Mouse (Mus musculus): ENCODE data around the gene Stx2. TPM values are rescaled to one million over a fixed set of nuclear protein-coding genes. Genes with fewer than 3 reads are reported as not detected.
"Not testable (repeated sequence)": the region's sequence is repeated elsewhere in the genome, so short reads cannot be mapped to it uniquely, and the experiment has no call there.

Stx2 gene
- total and polyA plus RNA-seq, 2 experiments from 2014 or later: 14.6 to 36.8 TPM

- 16% methylated on average over 14 of the region's 14 CpGs for WGBS
- H3K4me3 ChIP-seq (ENCODE audit: low read depth, low read length): no peak overlapping the region
- H3K9me3 ChIP-seq (replicated peaks; ENCODE audit: control insufficient read depth, low read length): no peaks in the 10 kb centered on the region
- H3K4me1 ChIP-seq (ENCODE audit: control insufficient read depth, insufficient read depth): no peaks in the 10 kb centered on the region
- H3K27ac ChIP-seq (ENCODE audit: low read depth): no peak overlapping the region
- TF ChIP-seq EP300 (IDR thresholded peaks at IDR 0.05; ENCODE audit: low read depth): no peak
- TF ChIP-seq CTCF (IDR thresholded peaks at IDR 0.05; ENCODE audit: low read depth): peak; percentile 72
- no peaks in the 10 kb centered on the region for H3K27me3 ChIP-seq (ENCODE audit: control insufficient read depth, insufficient read depth, low read length)
- H3K9ac ChIP-seq (replicated peaks; ENCODE audit: low read depth, low read length): no peak overlapping the region
- DNase-seq (ENCODE audit: low spot score) (peak; percentile 46), ATAC-seq (ENCODE audit: insufficient read depth, low read depth) (peak; percentile 41; the same call in 1 of the 2 replicates)
- H3K36me3 ChIP-seq (replicated peaks; ENCODE audit: control insufficient read depth, insufficient read depth, low read length): no peaks in the 10 kb centered on the region
- peak overlapping the region; percentile 26; the same call in 1 of the 2 replicates for H3K4me2 ChIP-seq (ENCODE audit: low read depth, low read length)
These were observed 37.1 kb downstream of the Stx2 start for GRCm38 (mm10) chr5:128971298-128971697.

- no peak overlapping the region for H3K4me2 ChIP-seq (ENCODE audit: low read depth, low read length)
- no peaks in the 10 kb centered on the region for H3K36me3 ChIP-seq (replicated peaks; ENCODE audit: control insufficient read depth, insufficient read depth, low read length)
- 41% methylated on average over 10 of the region's 10 CpGs for WGBS
- DNase-seq (ENCODE audit: low spot score): no peak
- TF ChIP-seq CTCF (IDR thresholded peaks at IDR 0.05; ENCODE audit: low read depth): no peak
- TF ChIP-seq EP300 (IDR thresholded peaks at IDR 0.05; ENCODE audit: low read depth): no peak
- no peak overlapping the region for H3K27ac ChIP-seq (ENCODE audit: low read depth)
- H3K9ac ChIP-seq (replicated peaks; ENCODE audit: low read depth, low read length): no peak overlapping the region
- no peak overlapping the region for H3K4me3 ChIP-seq (ENCODE audit: low read depth, low read length)
- H3K4me1 ChIP-seq (ENCODE audit: control insufficient read depth, insufficient read depth): no peaks in the 10 kb centered on the region
- no peaks in the 10 kb centered on the region for H3K9me3 ChIP-seq (replicated peaks; ENCODE audit: control insufficient read depth, low read length)
- no peaks in the 10 kb centered on the region for H3K27me3 ChIP-seq (ENCODE audit: control insufficient read depth, insufficient read depth, low read length)
- ATAC-seq (ENCODE audit: insufficient read depth, low read depth): no peak
These were observed 37.5 kb downstream of the Stx2 start for GRCm38 (mm10) chr5:128970878-128971277.

GRCm38 (mm10) chr5:128964353-128964752 lies 44.0 kb downstream of the Stx2 start:
- ATAC-seq (ENCODE audit: insufficient read depth, low read depth) (no peak), DNase-seq (ENCODE audit: low spot score) (no peak)
- H3K4me2 ChIP-seq (ENCODE audit: low read depth, low read length): no peak overlapping the region
- H3K9me3 ChIP-seq (replicated peaks; ENCODE audit: control insufficient read depth, low read length): 0 out of 2 replicates have a peak, but pooled peaks cover 7% of the 10 kb centered on the region
- H3K4me1 ChIP-seq (ENCODE audit: control insufficient read depth, insufficient read depth): no peaks in the 10 kb centered on the region
- H3K9ac ChIP-seq (replicated peaks; ENCODE audit: low read depth, low read length): no peak overlapping the region
- no peaks in the 10 kb centered on the region for H3K36me3 ChIP-seq (replicated peaks; ENCODE audit: control insufficient read depth, insufficient read depth, low read length)
- TF ChIP-seq CTCF (IDR thresholded peaks at IDR 0.05; ENCODE audit: low read depth) (no peak), EP300 (IDR thresholded peaks at IDR 0.05; ENCODE audit: low read depth) (no peak)
- H3K27me3 ChIP-seq (ENCODE audit: control insufficient read depth, insufficient read depth, low read length): no peaks in the 10 kb centered on the region
- no peak overlapping the region for H3K4me3 ChIP-seq (ENCODE audit: low read depth, low read length)
- WGBS: 43% methylated on average over 4 of the region's 4 CpGs
- H3K27ac ChIP-seq (ENCODE audit: low read depth): no peak overlapping the region

GRCm38 (mm10) chr5:128958916-128959315 lies 49.5 kb downstream of the Stx2 start:
- H3K4me3 ChIP-seq (ENCODE audit: low read depth, low read length): no peak overlapping the region
- no peaks in the 10 kb centered on the region for H3K27me3 ChIP-seq (ENCODE audit: control insufficient read depth, insufficient read depth, low read length)
- H3K4me1 ChIP-seq (ENCODE audit: control insufficient read depth, insufficient read depth): no peaks in the 10 kb centered on the region
- WGBS: 89% methylated on average over 3 of the region's 3 CpGs
- no peak overlapping the region for H3K4me2 ChIP-seq (ENCODE audit: low read depth, low read length)
- no peak for TF ChIP-seq EP300 (IDR thresholded peaks at IDR 0.05; ENCODE audit: low read depth)
- TF ChIP-seq CTCF (IDR thresholded peaks at IDR 0.05; ENCODE audit: low read depth): no peak
- H3K9ac ChIP-seq (replicated peaks; ENCODE audit: low read depth, low read length): no peak overlapping the region
- 0 out of 2 replicates have a peak, but pooled peaks cover 10% of the 10 kb centered on the region for H3K9me3 ChIP-seq (replicated peaks; ENCODE audit: control insufficient read depth, low read length)
- no peaks in the 10 kb centered on the region for H3K36me3 ChIP-seq (replicated peaks; ENCODE audit: control insufficient read depth, insufficient read depth, low read length)
- no peak overlapping the region for H3K27ac ChIP-seq (ENCODE audit: low read depth)
- DNase-seq (ENCODE audit: low spot score): no peak
- ATAC-seq (ENCODE audit: insufficient read depth, low read depth): no peak

- H3K4me3 ChIP-seq (ENCODE audit: low read depth, low read length); H3K4me1 ChIP-seq (ENCODE audit: control insufficient read depth, insufficient read depth); H3K27ac ChIP-seq (ENCODE audit: low read depth); DNase-seq (ENCODE audit: low spot score); H3K9ac ChIP-seq (replicated peaks; ENCODE audit: low read depth, low read length); H3K9me3 ChIP-seq (replicated peaks; ENCODE audit: control insufficient read depth, low read length); ATAC-seq (ENCODE audit: insufficient read depth, low read depth); H3K36me3 ChIP-seq (replicated peaks; ENCODE audit: control insufficient read depth, insufficient read depth, low read length); H3K4me2 ChIP-seq (ENCODE audit: low read depth, low read length): not testable (repeated sequence)
- 0 out of 2 replicates have a peak, but pooled peaks have one; percentile 5 for TF ChIP-seq CTCF (IDR thresholded peaks at IDR 0.05; ENCODE audit: low read depth)
- H3K27me3 ChIP-seq (ENCODE audit: control insufficient read depth, insufficient read depth, low read length): peaks cover 22% of the 10 kb centered on the region
- WGBS: 87% methylated on average over 5 of the region's 5 CpGs
These were observed 54.0 kb downstream of the Stx2 start for GRCm38 (mm10) chr5:128954371-128954770.
